Mouse (Mus musculus) CD4-positive helper T cell, adult 2 months (primary cell): ENCODE results near the gene Lingo4.
A peak's percentile ranks its signal among the peaks of the same experiment; 100 is the strongest.

Experiments
- DNase-seq: peaks from one replicate; pipeline ENCODE4 v3.0.0-alpha.2; 2012; ENCODE audit warnings: low read depth, missing footprints, low spot score

Lingo4 gene

GRCm38 (mm10) chr3:94398217-94398616 lies at the start of gene Lingo4:
Gene Lingo4 (plus strand): TSS chr3:94398517.
- DNase-seq, result no peak

GRCm38 (mm10) chr3:94360812-94361211 lies 37.5 kb upstream of the Lingo4 start:
- no peak for DNase-seq

- no peak for DNase-seq
Observed at GRCm38 (mm10) chr3:94362138-94362537, 36.2 kb upstream of the Lingo4 start, which contains the start of gene C2cd4d. Gene C2cd4d (plus strand): TSS chr3:94362438.

GRCm38 (mm10) chr3:94363291-94364153 lies 34.8 kb upstream of the Lingo4 start:
- no peak for DNase-seq

GRCm38 (mm10) chr3:94364154-94364526 lies 34.2 kb upstream of the Lingo4 start:
- DNase-seq, result no peak

- peak; percentile 78 for DNase-seq
Observed at GRCm38 (mm10) chr3:94366761-94367160, 31.6 kb upstream of the Lingo4 start.

GRCm38 (mm10) chr3:94367511-94367910 lies 30.8 kb upstream of the Lingo4 start:
- DNase-seq, result no peak

GRCm38 (mm10) chr3:94368631-94369030 lies 29.7 kb upstream of the Lingo4 start:
- peak; percentile 48 for DNase-seq

- no peak for DNase-seq
Observed at GRCm38 (mm10) chr3:94369709-94370108, 28.6 kb upstream of the Lingo4 start.

GRCm38 (mm10) chr3:94371637-94372036 lies 26.7 kb upstream of the Lingo4 start:
- no peak for DNase-seq

GRCm38 (mm10) chr3:94372038-94372437 lies 26.3 kb upstream of the Lingo4 start:
- no peak for DNase-seq

GRCm38 (mm10) chr3:94372641-94373040 lies 25.7 kb upstream of the Lingo4 start, which contains the start of gene Rorc:
Gene Rorc (plus strand): TSS chr3:94372794.
- no peak for DNase-seq

GRCm38 (mm10) chr3:94373090-94373489 lies 25.2 kb upstream of the Lingo4 start:
- no peak for DNase-seq

- DNase-seq, result no peak
Observed at GRCm38 (mm10) chr3:94373597-94374011, 24.7 kb upstream of the Lingo4 start.

GRCm38 (mm10) chr3:94374636-94375035 lies 23.7 kb upstream of the Lingo4 start:
- DNase-seq, result no peak

GRCm38 (mm10) chr3:94375146-94375545 lies 23.2 kb upstream of the Lingo4 start:
- no peak for DNase-seq

GRCm38 (mm10) chr3:94375861-94376260 lies 22.5 kb upstream of the Lingo4 start:
- no peak for DNase-seq

GRCm38 (mm10) chr3:94377028-94377923 lies 21.0 kb upstream of the Lingo4 start:
- DNase-seq, result no peak

- DNase-seq, result peak; percentile 43
Observed at GRCm38 (mm10) chr3:94379831-94380510, 18.3 kb upstream of the Lingo4 start.

- DNase-seq, result no peak
Observed at GRCm38 (mm10) chr3:94382308-94382707, 16.0 kb upstream of the Lingo4 start.

- DNase-seq, result no peak
Observed at GRCm38 (mm10) chr3:94383476-94383875, 14.8 kb upstream of the Lingo4 start.

GRCm38 (mm10) chr3:94386671-94387070 lies 11.6 kb upstream of the Lingo4 start:
- DNase-seq, result no peak
